Mouse (Mus musculus) heart, embryonic 14.5 days (tissue): ENCODE data around the gene Ctnnd2. TPM values are rescaled to one million over a fixed set of nuclear protein-coding genes. Genes with fewer than 3 reads are reported as not detected.
A peak's percentile ranks its signal among the peaks of the same experiment; 100 is the strongest.

Source experiments
- ATAC-seq: fragments of 200-750 bp; cut with Nextera tagmentation; 2 replicates; pipeline ENCODE4 v1.8.0; 2017; ENCODE audit warnings: low read depth, moderate TSS enrichment; ENCODE audit not compliant: insufficient number of reproducible peaks, insufficient read depth, low FRiP score
- H3K27ac ChIP-seq, 2 experiments: fragments of 200-500 bp in 1 of 2; fragments of 300-500 bp in 1 of 2; sonication (generic) in 1 of 2; replicated peaks in 1 of 2; 2 replicates each; pipeline ENCODE4 v1.5.1; 2012 to 2014; ENCODE audit warnings: low read depth in 2 of 2, low read length in 2 of 2, control low read depth in 1 of 2, mild to moderate bottlenecking in 1 of 2, mixed read lengths in 1 of 2; ENCODE audit not compliant: control insufficient read depth in 1 of 2, insufficient read depth in 1 of 2
- H3K27me3 ChIP-seq: fragments of 300-500 bp; sonication (generic); 2 replicates; pipeline ENCODE4 v1.6.1; 2014; ENCODE audit warnings: mild to moderate bottlenecking, low read length, control low read depth; ENCODE audit not compliant: control insufficient read depth, insufficient read depth
- H3K36me3 ChIP-seq: fragments of 300-500 bp; sonication (generic); 2 replicates; pipeline ENCODE4 v1.6.1; 2014; ENCODE audit warnings: mild to moderate bottlenecking, control low read depth, low read length, mixed read lengths; ENCODE audit not compliant: control insufficient read depth, insufficient read depth
- H3K4me1 ChIP-seq, 2 experiments: fragments of 200-500 bp in 1 of 2; fragments of 300-500 bp in 1 of 2; sonication (generic) in 1 of 2; 2 replicates each; pipeline ENCODE4 v1.6.1; 2012 to 2014; ENCODE audit warnings: low read length in 2 of 2, control low read depth in 1 of 2, mixed read lengths in 1 of 2; ENCODE audit not compliant: control insufficient read depth in 2 of 2, insufficient read depth in 2 of 2
- H3K4me2 ChIP-seq: fragments of 300-500 bp; sonication (generic); 2 replicates; pipeline ENCODE4 v1.6.1; 2014; ENCODE audit warnings: mild to moderate bottlenecking, low read length
- H3K4me3 ChIP-seq, 2 experiments: fragments of 200-500 bp in 1 of 2; fragments of 300-500 bp in 1 of 2; sonication (generic) in 1 of 2; 2 replicates each; pipeline ENCODE4 v1.5.1; 2012 to 2014; ENCODE audit warnings: low read length in 2 of 2, mild to moderate bottlenecking in 2 of 2, control low read depth in 1 of 2, low read depth in 1 of 2, moderate library complexity in 1 of 2; ENCODE audit not compliant: control insufficient read depth in 1 of 2, insufficient read depth in 1 of 2
- H3K9ac ChIP-seq: fragments of 300-500 bp; sonication (generic); 2 replicates; pipeline ENCODE4 v1.6.1; 2014; ENCODE audit warnings: mild to moderate bottlenecking, low read length
- H3K9me3 ChIP-seq: fragments of 300-500 bp; sonication (generic); 2 replicates; pipeline ENCODE4 v1.6.1; 2016; ENCODE audit warnings: low read length, control low read depth; ENCODE audit not compliant: control insufficient read depth
- WGBS: fragments of 180-500 bp; shearing (Covaris S2); extraction: QIAGEN DNeasy Blood & Tissue Kit; methylation state at CpG from one replicate; pipeline ENCODE4 v1.1.7; 2014; 5-methylcytosine and 5-hydroxymethylcytosine counted together
- polyA plus RNA-seq: library from polyadenylated mRNA; unstranded; fragments of >200 nt; fragmentation: Nextera tagmentation; extraction: Ambion mirVana; gene quantifications from 2 replicates; pipeline ENCODE4 v1.2.1, GENCODE M21; 2014

The Ctnnd2 gene
- polyA plus RNA-seq, 1 experiment from 2014 or later, result 0.61 TPM

GRCm38 (mm10) chr15:30451921-30452320 lies 279.5 kb downstream of the Ctnnd2 start:
- no peaks in the 10 kb centered on the region for H3K4me1 ChIP-seq
- ATAC-seq, result no peak
- no peak overlapping the region for H3K9ac ChIP-seq
- H3K9me3 ChIP-seq, result no peaks in the 10 kb centered on the region
- no peaks in the 10 kb centered on the region for H3K36me3 ChIP-seq
- no peaks in the 10 kb centered on the region for H3K27me3 ChIP-seq
- H3K27ac ChIP-seq, result no peak overlapping the region
- H3K4me2 ChIP-seq, result no peak overlapping the region
- 46% methylated on average over 5 of the region's 5 CpGs for WGBS
- H3K4me3 ChIP-seq, result no peak overlapping the region

- Histone ChIP-seq H3K4me2 (no peak overlapping the region), H3K9me3 (no peaks in the 10 kb centered on the region), H3K4me1 (no peaks in the 10 kb centered on the region), H3K9ac (no peak overlapping the region), H3K27me3 (no peaks in the 10 kb centered on the region), H3K27ac (no peak overlapping the region), H3K36me3 (no peaks in the 10 kb centered on the region), H3K4me3 (no peak overlapping the region)
- ATAC-seq, result no peak
- 71% methylated on average over 12 of the region's 12 CpGs for WGBS
Observed at GRCm38 (mm10) chr15:30457541-30458250, 285.3 kb downstream of the Ctnnd2 start.

- 69% methylated on average over 5 of the region's 5 CpGs for WGBS
Observed at GRCm38 (mm10) chr15:30458671-30459070, 286.3 kb downstream of the Ctnnd2 start.

GRCm38 (mm10) chr15:30460341-30461125 lies 288.1 kb downstream of the Ctnnd2 start:
- Histone ChIP-seq H3K27ac (no peak overlapping the region), H3K4me3 (no peak overlapping the region), H3K4me1 (peaks cover 0 to 14% of the 10 kb centered on the region in 2 experiments; a peak in 3 of 4 replicates), H3K36me3 (no peaks in the 10 kb centered on the region), H3K4me2 (no peak overlapping the region), H3K9ac (no peak overlapping the region), H3K27me3 (no peaks in the 10 kb centered on the region), H3K9me3 (no peaks in the 10 kb centered on the region)
- ATAC-seq, result no peak
- WGBS, result 46% methylated on average over 9 of the region's 9 CpGs

More at GRCm38 (mm10) chr15:30458671-30459070, 286.3 kb downstream of the Ctnnd2 start:
- H3K4me1 ChIP-seq, result peaks cover 0 to 5% of the 10 kb centered on the region in 2 experiments; a peak in 3 of 4 replicates
- no peak overlapping the region for H3K4me2 ChIP-seq
- H3K9me3 ChIP-seq, result no peaks in the 10 kb centered on the region
- H3K9ac ChIP-seq, result no peak overlapping the region
- no peak overlapping the region for H3K4me3 ChIP-seq
- H3K27ac ChIP-seq, result no peak overlapping the region
- H3K27me3 ChIP-seq, result no peaks in the 10 kb centered on the region
- no peak for ATAC-seq
- H3K36me3 ChIP-seq, result no peaks in the 10 kb centered on the region

GRCm38 (mm10) chr15:30462804-30463423 lies 290.5 kb downstream of the Ctnnd2 start:
- Histone ChIP-seq H3K9ac (no peak overlapping the region), H3K4me1 (peaks cover 0 to 14% of the 10 kb centered on the region in 2 experiments; a peak in 3 of 4 replicates), H3K27ac (no peak overlapping the region), H3K27me3 (no peaks in the 10 kb centered on the region), H3K9me3 (no peaks in the 10 kb centered on the region), H3K4me3 (no peak overlapping the region), H3K4me2 (no peak overlapping the region), H3K36me3 (no peaks in the 10 kb centered on the region)
- WGBS, result 72% methylated on average over 2 of the region's 2 CpGs
- no peak for ATAC-seq

GRCm38 (mm10) chr15:30463471-30464047 lies 291.2 kb downstream of the Ctnnd2 start:
- Histone ChIP-seq H3K4me3 (no peak overlapping the region), H3K36me3 (no peaks in the 10 kb centered on the region), H3K9ac (no peak overlapping the region), H3K27me3 (no peaks in the 10 kb centered on the region), H3K9me3 (no peaks in the 10 kb centered on the region), H3K4me2 (no peak overlapping the region), H3K27ac (0 out of 4 replicates have a peak overlapping the region, but pooled peaks of 1 of the 2 experiments have one; percentile 10), H3K4me1 (peaks cover 0 to 14% of the 10 kb centered on the region in 2 experiments; a peak in 3 of 4 replicates)
- 39% methylated on average over 5 of the region's 5 CpGs for WGBS
- ATAC-seq, result peak; percentile 66; the same call in 1 of the 2 replicates

- no peak overlapping the region for H3K4me3 ChIP-seq
- H3K27me3 ChIP-seq, result no peaks in the 10 kb centered on the region
- no peak overlapping the region for H3K4me2 ChIP-seq
- WGBS, result 80% methylated on average over 13 of the region's 13 CpGs
- no peak overlapping the region for H3K27ac ChIP-seq
- peaks cover 0 to 21% of the 10 kb centered on the region in 2 experiments; a peak in 3 of 4 replicates for H3K4me1 ChIP-seq
- H3K9ac ChIP-seq, result no peak overlapping the region
- no peak for ATAC-seq
- H3K9me3 ChIP-seq, result no peaks in the 10 kb centered on the region
- H3K36me3 ChIP-seq, result no peaks in the 10 kb centered on the region
Observed at GRCm38 (mm10) chr15:30466950-30467543, 294.7 kb downstream of the Ctnnd2 start.
